In the genomic region with DNA sequence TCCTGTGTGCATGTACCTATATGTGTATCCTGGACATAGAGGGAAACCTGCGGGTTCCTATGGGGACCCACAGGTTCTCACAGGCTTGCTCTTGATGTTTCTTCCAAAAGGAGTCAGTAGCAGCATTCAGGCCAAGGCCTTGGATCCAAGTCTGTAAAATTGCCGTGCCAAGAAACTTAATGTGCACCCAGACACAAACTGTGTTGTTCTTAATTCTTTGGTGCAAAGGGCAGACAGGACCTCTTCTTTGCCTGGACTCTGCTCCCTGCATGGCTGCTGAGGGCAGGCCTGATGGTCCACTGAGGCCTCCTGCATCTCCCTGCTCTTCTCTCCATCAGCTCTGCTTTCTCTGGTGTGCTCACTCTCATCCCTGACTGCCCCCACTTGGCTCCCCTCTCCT, we compare ENCODE assay signal across 19 mouse cellular contexts.
"Had no signal": no experiment of that assay in that cellular context is flagged by ENCODE, and none has a peak within 500 bp of the region (broad histone marks: within the 10 kb centered on the region; RNA-seq: fewer than 3 reads in every experiment).

No protein-coding gene starts in this region.

- DNase-seq: layer of hippocampus, adult 9-11 months; layer of hippocampus, postnatal 36 days; liver, embryonic 13.5 days; lung, adult 2 months; lung, postnatal 14 days; lung, postnatal 4 days; right cerebral cortex, adult 18-20 months; right cerebral cortex, postnatal 14 days; right cerebral cortex, postnatal 4 days; thymus, adult 2 months; thymus, postnatal 14 days; thymus, postnatal 4 days had no signal

- H3K4me2 ChIP-seq: liver, embryonic 13.5 days; midbrain, embryonic 12.5 days; midbrain, embryonic 15.5 days; neural tube, embryonic 12.5 days; neural tube, embryonic 15.5 days had no signal

- H3K9ac ChIP-seq: liver, embryonic 13.5 days; midbrain, embryonic 12.5 days; midbrain, embryonic 15.5 days; neural tube, embryonic 12.5 days; neural tube, embryonic 15.5 days had no signal

- H3K27ac ChIP-seq: left cerebral cortex, adult 2 months; liver, embryonic 13.5 days; midbrain, embryonic 12.5 days; midbrain, embryonic 15.5 days; neural tube, embryonic 12.5 days; neural tube, embryonic 15.5 days; stomach, postnatal 0 days had no signal

- ATAC-seq: intestine, postnatal 0 days; midbrain, embryonic 15.5 days had no signal

- H3K27me3 ChIP-seq: liver, embryonic 13.5 days; midbrain, embryonic 12.5 days; midbrain, embryonic 15.5 days; neural tube, embryonic 12.5 days; neural tube, embryonic 15.5 days had no signal

- H3K4me3 ChIP-seq: left cerebral cortex, adult 2 months; liver, embryonic 13.5 days; midbrain, embryonic 12.5 days; midbrain, embryonic 15.5 days; neural tube, embryonic 12.5 days; neural tube, embryonic 15.5 days had no signal

- H3K9me3 ChIP-seq: liver, embryonic 13.5 days; midbrain, embryonic 12.5 days; midbrain, embryonic 15.5 days; neural tube, embryonic 12.5 days; neural tube, embryonic 15.5 days had no signal

- H3K36me3 ChIP-seq: midbrain, embryonic 12.5 days; midbrain, embryonic 15.5 days; neural tube, embryonic 15.5 days had no signal

- H3K4me1 ChIP-seq: midbrain, embryonic 12.5 days had no signal
